9 mouse cellular contexts compared by ENCODE assay signal in the genomic region with DNA sequence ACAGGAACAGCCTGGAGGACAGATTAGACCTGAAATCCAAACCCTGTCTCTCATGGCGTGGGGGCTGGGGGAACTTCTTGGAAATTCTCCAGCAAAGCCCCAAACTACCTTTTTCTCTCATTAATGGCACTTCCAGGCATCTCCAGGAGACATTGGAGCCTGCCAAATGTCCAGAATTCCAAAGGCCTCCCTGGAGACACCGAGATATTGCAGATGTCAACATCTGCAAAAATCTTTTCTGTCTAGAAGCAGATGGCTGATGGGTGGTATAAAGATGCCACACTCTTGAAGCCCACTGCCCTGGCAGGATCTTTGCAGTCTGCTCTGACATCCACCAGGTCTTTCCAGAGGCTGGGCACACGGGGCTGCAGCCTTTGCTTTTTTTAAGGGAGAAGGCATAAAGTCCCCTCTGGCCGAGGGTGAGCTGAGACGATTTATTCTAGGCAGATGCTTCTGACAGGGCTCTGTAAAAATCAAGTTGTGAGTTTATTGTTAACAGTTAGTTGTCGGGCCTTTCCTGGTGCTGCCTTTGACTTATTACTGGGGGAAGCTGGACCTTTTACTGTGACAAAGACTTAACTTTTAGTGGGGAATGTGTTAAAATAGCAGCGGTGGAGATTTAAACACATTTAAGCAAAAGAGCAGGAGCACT. TPM values are rescaled to one million over a fixed set of nuclear protein-coding genes. Genes with fewer than 3 reads are reported as not detected.
A peak's percentile ranks its signal among the peaks of the same experiment; 100 is the strongest.
DNase-seq lines count a peak whose midpoint lies in the region; ATAC-seq lines count a peak whose summit lies in the region.
"Had no signal": no experiment of that assay in that cellular context is flagged by ENCODE, and none has a peak within 500 bp of the region (broad histone marks: within the 10 kb centered on the region; RNA-seq: fewer than 3 reads in every experiment).

No protein-coding gene starts in this region.

- H3K9ac ChIP-seq in midbrain, embryonic 11.5 days (ENCODE audit: low read length): no peak overlapping the region
- no peak overlapping the region for H3K9ac ChIP-seq in midbrain, embryonic 16.5 days (ENCODE audit: low read depth, low read length)
- no peak overlapping the region for H3K9ac ChIP-seq in forebrain, embryonic 14.5 days (ENCODE audit: low read length)
- H3K9ac ChIP-seq in limb, embryonic 11.5 days (ENCODE audit: low read length): no peak overlapping the region
- no peak overlapping the region for H3K9ac ChIP-seq in stomach, embryonic 16.5 days (ENCODE audit: low read length)

- no peak for ATAC-seq in midbrain, embryonic 11.5 days (ENCODE audit: low FRiP score)
- ATAC-seq in midbrain, embryonic 16.5 days: no peak
- ATAC-seq in forebrain, embryonic 14.5 days: no peak
- ATAC-seq in limb, embryonic 11.5 days (ENCODE audit: insufficient number of reproducible peaks, low FRiP score, low TSS enrichment, low read depth): no peak
- no peak for ATAC-seq in stomach, embryonic 16.5 days (ENCODE audit: insufficient read depth, low FRiP score)
- ATAC-seq in megakaryocyte-erythroid progenitor cell, adult 5-6 weeks (replicated peaks; ENCODE audit: low FRiP score, low TSS enrichment, poor library complexity, severe bottlenecking): no peak

- no peaks in the 10 kb centered on the region for H3K9me3 ChIP-seq in midbrain, embryonic 11.5 days (ENCODE audit: control insufficient read depth, low read length)
- no peaks in the 10 kb centered on the region for H3K9me3 ChIP-seq in midbrain, embryonic 16.5 days (replicated peaks; ENCODE audit: control insufficient read depth, low read length, poor library complexity, severe bottlenecking)
- no peaks in the 10 kb centered on the region for H3K9me3 ChIP-seq in forebrain, embryonic 14.5 days (replicated peaks; ENCODE audit: control insufficient read depth, low read length)
- H3K9me3 ChIP-seq in limb, embryonic 11.5 days (ENCODE audit: control insufficient read depth, low read length): no peaks in the 10 kb centered on the region
- no peaks in the 10 kb centered on the region for H3K9me3 ChIP-seq in stomach, embryonic 16.5 days (replicated peaks; ENCODE audit: control insufficient read depth, low read length)

- no peaks in the 10 kb centered on the region for H3K36me3 ChIP-seq in midbrain, embryonic 11.5 days (ENCODE audit: control insufficient read depth, insufficient read depth, low read length)
- H3K36me3 ChIP-seq in midbrain, embryonic 16.5 days (ENCODE audit: control insufficient read depth, insufficient read depth, low read length): no peaks in the 10 kb centered on the region
- H3K36me3 ChIP-seq in forebrain, embryonic 14.5 days (ENCODE audit: control insufficient read depth, insufficient read depth, low read length): no peaks in the 10 kb centered on the region
- no peaks in the 10 kb centered on the region for H3K36me3 ChIP-seq in limb, embryonic 11.5 days (ENCODE audit: control insufficient read depth, insufficient read depth, low read length)
- no peaks in the 10 kb centered on the region for H3K36me3 ChIP-seq in stomach, embryonic 16.5 days (ENCODE audit: control insufficient read depth, insufficient read depth, low read length)

- H3K4me3 ChIP-seq in midbrain, embryonic 11.5 days (ENCODE audit: low read depth, low read length): no peak overlapping the region
- no peak overlapping the region for H3K4me3 ChIP-seq in midbrain, embryonic 16.5 days (ENCODE audit: low read depth, low read length)
- H3K4me3 ChIP-seq in forebrain, embryonic 14.5 days (ENCODE audit: low read depth, low read length): no peak overlapping the region
- no peak overlapping the region for H3K4me3 ChIP-seq in limb, embryonic 11.5 days (ENCODE audit: low read depth, low read length)
- H3K4me3 ChIP-seq in stomach, embryonic 16.5 days (replicated peaks; ENCODE audit: low read length): no peak overlapping the region

- peaks cover 41% of the 10 kb centered on the region for H3K4me1 ChIP-seq in midbrain, embryonic 11.5 days (ENCODE audit: control insufficient read depth, insufficient read depth, low read length)
- H3K4me1 ChIP-seq in midbrain, embryonic 16.5 days (ENCODE audit: control insufficient read depth, insufficient read depth, low read length): peaks cover 17% of the 10 kb centered on the region
- H3K4me1 ChIP-seq in forebrain, embryonic 14.5 days (ENCODE audit: control insufficient read depth, insufficient read depth, low read length): peaks cover 30% of the 10 kb centered on the region
- peaks cover 14% of the 10 kb centered on the region for H3K4me1 ChIP-seq in limb, embryonic 11.5 days (ENCODE audit: control insufficient read depth, insufficient read depth, low read length)
- H3K4me1 ChIP-seq in stomach, embryonic 16.5 days (ENCODE audit: control insufficient read depth, insufficient read depth, low read length): peaks cover 5% of the 10 kb centered on the region; the same call in 1 of the 2 replicates

- 16% methylated on average over 7 of the region's 7 CpGs for WGBS in midbrain, embryonic 11.5 days
- 19% methylated on average over 7 of the region's 7 CpGs for WGBS in midbrain, embryonic 16.5 days
- 15% methylated on average over 7 of the region's 7 CpGs for WGBS in forebrain, embryonic 14.5 days
- WGBS in limb, embryonic 11.5 days: 14% methylated on average over 7 of the region's 7 CpGs
- 18% methylated on average over 7 of the region's 7 CpGs for WGBS in stomach, embryonic 16.5 days

- H3K27ac ChIP-seq in midbrain, embryonic 11.5 days (ENCODE audit: low read depth, low read length): peak overlapping the region; percentile 57; the same call in 1 of the 2 replicates
- H3K27ac ChIP-seq in midbrain, embryonic 16.5 days (ENCODE audit: low read length): no peak overlapping the region
- H3K27ac ChIP-seq in forebrain, embryonic 14.5 days (ENCODE audit: low read depth, low read length): no peak overlapping the region; the same call in 1 of the 2 replicates
- peak overlapping the region; percentile 1; the same call in 1 of the 2 replicates for H3K27ac ChIP-seq in limb, embryonic 11.5 days (replicated peaks; ENCODE audit: low read depth, low read length)
- peak overlapping the region; percentile 11; the same call in 1 of the 2 replicates for H3K27ac ChIP-seq in stomach, embryonic 16.5 days (ENCODE audit: low read length)

- peaks cover 23% of the 10 kb centered on the region for H3K27me3 ChIP-seq in midbrain, embryonic 11.5 days (ENCODE audit: control insufficient read depth, insufficient read depth, low read length)
- H3K27me3 ChIP-seq in midbrain, embryonic 16.5 days (ENCODE audit: control insufficient read depth, insufficient read depth, low read depth, low read length): peaks cover 5% of the 10 kb centered on the region
- H3K27me3 ChIP-seq in forebrain, embryonic 14.5 days (replicated peaks; ENCODE audit: control insufficient read depth, insufficient read depth, low read length): peaks cover 12% of the 10 kb centered on the region; the same call in 1 of the 2 replicates
- H3K27me3 ChIP-seq in limb, embryonic 11.5 days (ENCODE audit: control insufficient read depth, insufficient read depth, low read length): no peaks in the 10 kb centered on the region
- peaks cover 19% of the 10 kb centered on the region for H3K27me3 ChIP-seq in stomach, embryonic 16.5 days (ENCODE audit: control insufficient read depth, insufficient read depth, low read length)

- H3K4me2 ChIP-seq in midbrain, embryonic 11.5 days: peak overlapping the region; percentile 66
- H3K4me2 ChIP-seq in midbrain, embryonic 16.5 days (ENCODE audit: low read length): no peak overlapping the region
- peak overlapping the region; percentile 90; the same call in 1 of the 2 replicates for H3K4me2 ChIP-seq in forebrain, embryonic 14.5 days (ENCODE audit: low read length)
- H3K4me2 ChIP-seq in limb, embryonic 11.5 days (ENCODE audit: low read depth, severe bottlenecking): peak overlapping the region; percentile 64; the same call in 1 of the 2 replicates
- no peak overlapping the region for H3K4me2 ChIP-seq in stomach, embryonic 16.5 days (ENCODE audit: low read depth, low read length)

- DNase-seq in midbrain, embryonic 11.5 days (ENCODE audit: low spot score, missing footprints): peak; percentile 92
- DNase-seq in forebrain, embryonic 14.5 days (ENCODE audit: low spot score): peak; percentile 38
- DNase-seq in limb, embryonic 11.5 days (ENCODE audit: low spot score): peak; percentile 59
- no peak for DNase-seq in left cerebral cortex, adult 8-10 months (ENCODE audit: low spot score in 2 of 2)
- no peak for DNase-seq in ovary, postnatal 36 days (ENCODE audit: low spot score)
- DNase-seq: left cerebral cortex, postnatal 4 days had no signal

RNA-seq across cellular contexts. Expression of a gene that starts 4.7 kb away (rescaled TPM):
- polyA plus RNA-seq in midbrain, embryonic 11.5 days (2014; fragmentation: Nextera tagmentation; extraction: Ambion mirVana): 87.2 and 103 TPM in 2 replicates
- 9.2 and 10.1 TPM in 2 replicates for polyA plus RNA-seq in midbrain, embryonic 16.5 days (2015; fragmentation: Nextera tagmentation; extraction: Ambion mirVana)
- polyA plus RNA-seq in forebrain, embryonic 14.5 days (2014; fragmentation: Nextera tagmentation; extraction: Ambion mirVana): 30.5 and 40.6 TPM in 2 replicates
- polyA plus RNA-seq in limb, embryonic 11.5 days (2014; fragmentation: Nextera tagmentation; extraction: Ambion mirVana): 188 and 201 TPM in 2 replicates
- polyA plus RNA-seq in stomach, embryonic 16.5 days (2015; fragmentation: Nextera tagmentation; extraction: Ambion mirVana): 24.0 and 35.4 TPM in 2 replicates
- 1 to 10 TPM; 5.9 to 7.6 (median 7.6) TPM for total RNA-seq in left cerebral cortex, adult 8-10 months (2022)
- total RNA-seq in megakaryocyte-erythroid progenitor cell, adult 5-6 weeks (2014; fragmentation: Nextera tagmentation): not detected in 2 replicates
- not detected in 2 replicates for total RNA-seq in megakaryocyte-erythroid progenitor cell, adult 5-6 weeks (2017)

Comparison
In these comparisons a context has a peak if more than half of its experiments do, and no peak if none do; other contexts are left out.
1. H3K27ac ChIP-seq: peak in midbrain, embryonic 11.5 days (single experiment), limb, embryonic 11.5 days (single experiment) and stomach, embryonic 16.5 days (single experiment); none in midbrain, embryonic 16.5 days (single experiment) and forebrain, embryonic 14.5 days (single experiment).
2. H3K4me2 ChIP-seq: peak in midbrain, embryonic 11.5 days (single experiment), forebrain, embryonic 14.5 days (single experiment) and limb, embryonic 11.5 days (single experiment); none in midbrain, embryonic 16.5 days (single experiment) and stomach, embryonic 16.5 days (single experiment).
3. DNase-seq: peak in midbrain, embryonic 11.5 days (single experiment), forebrain, embryonic 14.5 days (single experiment) and limb, embryonic 11.5 days (single experiment); none in left cerebral cortex, adult 8-10 months (0 of 2) and ovary, postnatal 36 days (single experiment).